Mouse (Mus musculus) layer of hippocampus, adult 8-10 months (tissue): ENCODE results near the gene Mark4. TPM values are rescaled to one million over a fixed set of nuclear protein-coding genes. Genes with fewer than 3 reads are reported as not detected.

ENCODE experiments used
- DNase-seq, 2 experiments: peaks; one replicate each; pipeline ENCODE4 v3.0.0; 2022; ENCODE audit warnings: low spot score in 2 of 2
- total RNA-seq, 4 experiments: library from RNA; stranded (reverse); gene quantifications; 2 replicates each; pipeline ENCODE4 v1.2.4; 2022

Gene Mark4
- total RNA-seq, 4 experiments from 2014 or later: 87.6 to 103 (median 95.0) TPM

- no peak for DNase-seq
Observed at GRCm38 (mm10) chr7:19470308-19470707, 11.7 kb upstream of the Mark4 start.

DNA sequence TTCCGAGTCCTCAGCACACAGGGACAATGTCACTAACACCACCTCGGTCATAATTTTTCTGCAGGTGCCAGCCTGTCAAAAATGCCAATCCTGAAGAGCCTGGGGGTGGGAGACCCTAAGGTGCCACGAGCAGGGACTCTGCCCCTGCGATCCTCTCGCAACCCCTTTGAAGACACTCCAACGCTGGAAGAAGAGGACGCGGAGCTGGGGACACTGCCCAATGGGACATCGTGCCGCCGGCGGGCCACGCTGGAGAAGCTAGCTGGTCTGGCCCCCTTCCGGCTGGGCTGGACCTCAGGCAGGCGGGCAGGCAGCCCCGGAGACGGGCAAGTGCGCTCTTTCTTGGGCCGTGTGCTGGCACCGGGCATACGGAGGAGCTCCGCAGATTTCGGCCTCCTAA lies 10.8 kb upstream of the Mark4 start:
- DNase-seq: no peak

DNA sequence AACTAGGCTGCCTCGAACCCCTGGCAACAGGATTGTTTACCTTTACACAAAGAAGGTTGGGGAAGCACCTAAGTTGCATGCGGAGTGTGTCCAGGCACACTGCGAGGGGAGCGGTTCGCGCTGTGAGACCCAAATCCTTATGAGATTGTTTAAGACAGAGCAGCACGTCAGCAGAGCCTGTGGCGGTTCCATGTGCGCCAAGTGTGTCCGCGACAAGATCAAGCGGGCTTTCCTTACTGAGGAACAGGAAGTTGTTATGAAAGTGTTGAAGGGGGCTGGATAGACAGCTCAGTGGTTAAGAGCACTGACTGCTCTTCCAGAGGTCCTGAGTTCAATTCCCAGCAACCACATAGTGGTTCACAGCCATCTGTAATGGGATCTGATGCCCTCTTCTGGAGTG lies 9.7 kb upstream of the Mark4 start:
- no peak for DNase-seq

DNA sequence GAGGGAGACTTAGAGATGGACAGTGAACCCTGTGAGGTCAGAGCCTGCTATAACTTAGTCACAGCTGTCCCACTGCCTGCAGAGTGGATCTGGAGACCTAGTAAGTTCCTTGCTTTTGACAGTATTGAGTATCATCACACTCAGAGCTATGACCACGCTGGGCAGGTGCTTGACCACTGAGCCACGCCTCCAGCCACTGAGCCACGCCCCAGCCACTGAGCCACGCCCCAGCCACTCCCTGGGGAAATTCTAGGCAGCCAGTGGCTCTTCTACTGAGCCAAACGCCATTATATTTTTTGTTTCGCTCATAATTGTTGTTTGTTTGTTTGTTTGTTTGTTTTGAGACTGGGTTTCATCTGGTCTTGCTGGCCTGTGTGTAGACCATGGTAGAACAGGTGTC lies 9.0 kb upstream of the Mark4 start:
- no peak for DNase-seq

DNA sequence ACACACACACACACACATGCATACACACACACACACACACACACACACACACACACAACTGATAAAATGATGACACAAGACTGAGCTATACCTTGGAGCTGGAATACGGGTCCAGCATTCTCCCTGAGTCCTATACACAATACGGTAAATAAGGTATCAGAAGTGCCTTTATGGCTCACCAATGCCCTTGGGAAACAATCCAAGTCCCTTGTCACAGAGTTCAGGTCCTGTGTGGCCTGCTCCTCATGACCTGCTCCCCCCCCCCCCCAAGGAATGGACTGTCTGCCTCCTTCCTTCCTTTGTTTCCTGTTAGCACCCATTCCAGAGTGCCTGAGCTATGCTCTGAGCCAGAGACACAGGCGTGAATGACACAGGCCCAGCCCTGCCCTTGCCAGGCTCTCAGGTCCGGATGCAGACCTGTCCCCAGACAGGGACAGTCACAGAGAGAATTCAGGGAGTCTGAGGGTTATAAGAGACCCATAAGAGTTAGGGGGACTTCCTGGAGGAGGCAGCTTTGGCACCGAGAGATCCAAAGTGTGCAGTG lies 8.1 kb upstream of the Mark4 start:
- no peak for DNase-seq

DNA sequence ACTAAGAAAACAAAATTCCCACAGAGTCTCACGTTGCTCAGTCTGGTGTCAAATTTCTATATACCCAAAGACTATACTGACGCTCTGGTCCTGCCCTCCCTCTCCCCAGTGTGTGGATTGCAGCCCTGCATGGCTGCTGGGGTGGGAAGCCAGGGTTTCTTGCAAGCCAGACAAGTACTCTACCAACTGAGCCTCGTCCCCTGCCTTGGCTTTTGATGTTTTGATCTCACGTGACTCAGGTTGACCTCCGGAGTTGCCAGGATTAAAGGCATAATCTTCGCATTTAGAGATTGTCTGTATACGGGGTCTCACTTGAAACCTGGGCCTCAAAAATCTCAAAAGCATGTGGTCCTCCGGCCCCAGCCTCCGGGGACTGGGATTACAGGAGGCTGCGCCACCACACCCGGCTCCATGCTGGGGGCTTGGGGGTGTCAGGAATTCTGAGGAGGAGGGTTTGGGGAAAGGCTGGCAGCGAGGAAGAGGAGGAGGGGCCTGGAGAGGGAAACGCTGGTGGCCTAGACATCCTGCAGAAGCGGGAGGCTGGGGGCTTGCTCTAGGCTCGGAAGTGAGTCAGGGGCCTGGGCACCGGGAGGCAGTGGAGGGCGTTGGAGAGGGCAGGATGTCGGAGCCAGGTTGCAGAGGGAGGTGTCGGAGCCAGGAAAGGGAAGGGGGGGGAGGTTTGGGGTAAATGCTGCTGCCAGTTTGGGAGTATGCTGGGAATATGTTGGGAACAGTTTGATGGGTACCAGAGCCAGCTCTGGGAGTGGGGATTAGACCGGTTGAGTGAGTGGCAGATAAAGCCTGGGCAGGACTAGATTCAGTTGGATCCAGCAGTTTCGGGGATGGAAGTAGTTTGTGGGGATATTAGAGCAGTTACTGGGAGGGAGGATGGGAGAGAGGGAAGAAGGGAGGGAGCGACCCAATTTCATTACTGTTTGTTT lies 6.0 kb upstream of the Mark4 start:
- DNase-seq: no peak

DNA sequence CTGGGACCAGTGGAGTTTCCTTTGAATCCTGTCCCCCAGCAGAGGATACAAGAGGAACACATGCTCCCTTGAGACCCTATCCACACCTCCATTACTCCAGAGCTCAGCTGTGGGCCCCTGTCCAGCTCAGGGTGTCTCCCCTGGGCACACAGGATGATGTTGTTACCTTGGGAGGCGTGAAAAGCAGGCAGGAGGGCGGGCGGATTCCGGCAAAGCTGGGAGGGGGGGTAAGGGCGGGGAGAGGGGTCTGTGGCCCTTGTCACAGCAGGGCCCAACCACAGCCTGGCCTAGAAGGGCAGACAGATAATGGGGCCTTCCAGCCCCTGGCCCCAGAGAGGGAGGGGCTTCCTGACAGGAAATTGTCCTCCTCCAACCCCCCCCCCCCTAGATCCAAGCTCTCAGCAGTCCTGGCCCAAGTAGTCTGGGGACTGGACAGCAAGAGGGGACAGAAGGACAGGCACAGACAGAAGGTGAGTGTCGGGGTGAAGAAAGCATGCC lies 4.3 kb upstream of the Mark4 start, which contains the start of gene Exoc3l2:
TSS of gene Exoc3l2 (plus strand) at position 448 of the 498 bp plus-strand sequence.
- no peak for DNase-seq

DNA sequence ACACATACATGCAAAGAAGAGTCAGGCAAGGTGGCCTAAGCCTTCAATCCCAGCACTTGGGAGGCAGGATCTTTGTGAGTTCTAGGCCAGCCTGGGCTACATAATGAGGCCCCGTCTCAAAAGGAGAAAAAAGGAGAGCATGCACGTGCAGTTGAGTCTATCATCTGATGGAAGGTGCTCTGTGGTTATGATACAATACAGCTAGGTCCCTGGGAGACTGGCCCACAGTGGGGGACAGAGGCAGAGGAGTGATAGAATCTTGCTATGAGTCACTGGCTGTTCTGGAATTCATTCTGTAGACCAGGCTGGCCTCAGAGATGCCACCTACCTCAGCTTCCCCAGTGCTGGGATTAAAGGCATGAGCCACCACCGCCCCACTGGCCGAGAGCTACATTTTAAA lies 3.8 kb upstream of the Mark4 start:
- DNase-seq: no peak

DNA sequence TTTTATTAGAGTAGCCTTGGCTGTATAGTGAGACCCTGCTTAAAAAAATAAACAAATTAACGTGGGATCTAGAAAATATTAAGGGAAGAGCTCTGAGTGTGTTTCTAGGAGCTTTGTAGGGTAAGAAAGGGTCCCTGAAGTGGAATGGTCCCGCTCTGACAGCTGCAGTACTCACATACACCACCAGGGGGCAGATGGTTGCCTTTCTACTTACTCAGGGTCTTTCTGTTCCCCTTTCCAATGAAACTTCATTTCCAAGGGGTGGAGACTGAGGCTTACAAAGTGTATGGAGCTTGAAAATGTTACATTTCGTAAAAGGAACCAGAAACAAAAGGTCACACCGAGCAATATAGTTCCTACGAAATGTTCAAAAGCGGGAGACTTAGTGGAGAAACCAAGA lies 2.9 kb upstream of the Mark4 start:
- peak in 1 of 2 experiments; percentile 72 for DNase-seq

DNA sequence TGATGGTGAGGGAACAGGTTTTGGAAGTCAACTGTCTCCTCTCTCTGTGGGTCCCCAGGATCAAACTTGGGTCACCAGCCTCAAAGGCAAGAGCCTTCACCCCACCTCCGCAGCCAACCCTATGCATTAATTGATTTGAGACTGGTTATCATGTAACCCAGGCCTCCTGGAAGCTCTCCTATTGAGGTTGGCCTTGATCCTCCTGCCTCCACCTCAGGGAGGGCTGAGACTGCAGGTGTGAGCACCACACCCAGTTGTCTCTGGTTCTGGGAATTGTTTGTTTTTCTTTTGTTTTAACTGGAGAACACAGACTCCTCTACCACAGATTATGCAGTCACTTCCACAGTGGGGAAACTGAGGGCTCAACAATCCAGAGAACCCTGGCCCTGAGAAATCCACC lies 1.9 kb upstream of the Mark4 start:
- no peak for DNase-seq

DNA sequence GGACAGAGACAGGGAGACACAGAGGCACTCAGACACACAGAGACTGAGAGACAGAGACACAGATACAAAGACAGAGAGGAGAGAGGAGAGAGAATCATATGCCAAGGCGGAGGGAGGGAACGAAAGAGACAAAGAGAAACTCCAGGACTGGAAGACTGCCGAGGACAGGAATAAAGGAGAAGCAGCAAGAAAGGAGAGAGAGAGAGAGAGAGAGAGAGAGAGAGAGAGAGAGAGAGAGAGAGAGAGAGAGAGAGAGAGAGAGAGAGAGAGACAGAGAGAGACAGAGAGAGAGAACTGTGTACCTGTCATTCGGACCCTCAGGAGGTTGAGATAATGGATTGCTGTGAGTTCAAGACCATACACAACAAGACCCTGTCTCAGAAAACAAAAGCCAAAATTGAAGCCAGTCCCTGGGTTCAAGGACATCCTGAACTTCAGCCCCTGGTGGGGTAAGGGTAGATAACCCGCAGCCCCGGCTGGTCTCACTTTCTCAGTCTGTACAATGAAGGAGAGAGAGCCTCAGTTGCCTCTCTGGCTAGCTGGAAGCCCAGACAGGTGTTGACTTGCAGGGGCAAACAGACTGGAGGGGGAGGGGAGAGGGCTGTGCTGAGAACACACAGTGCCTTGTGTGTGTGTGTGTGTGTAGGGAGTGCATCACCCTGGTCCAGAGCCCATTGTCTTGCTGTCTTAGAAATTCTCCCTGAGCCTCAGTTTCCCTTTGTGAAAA lies 686 bp upstream of the Mark4 start:
- no peak for DNase-seq

- no peak for DNase-seq
Observed at GRCm38 (mm10) chr7:19458072-19458486, 542 bp downstream of the Mark4 start.

GRCm38 (mm10) chr7:19457414-19458071 lies 1.1 kb downstream of the Mark4 start:
- no peak for DNase-seq

- no peak for DNase-seq
Observed at GRCm38 (mm10) chr7:19456628-19457027, 2.0 kb downstream of the Mark4 start.

DNA sequence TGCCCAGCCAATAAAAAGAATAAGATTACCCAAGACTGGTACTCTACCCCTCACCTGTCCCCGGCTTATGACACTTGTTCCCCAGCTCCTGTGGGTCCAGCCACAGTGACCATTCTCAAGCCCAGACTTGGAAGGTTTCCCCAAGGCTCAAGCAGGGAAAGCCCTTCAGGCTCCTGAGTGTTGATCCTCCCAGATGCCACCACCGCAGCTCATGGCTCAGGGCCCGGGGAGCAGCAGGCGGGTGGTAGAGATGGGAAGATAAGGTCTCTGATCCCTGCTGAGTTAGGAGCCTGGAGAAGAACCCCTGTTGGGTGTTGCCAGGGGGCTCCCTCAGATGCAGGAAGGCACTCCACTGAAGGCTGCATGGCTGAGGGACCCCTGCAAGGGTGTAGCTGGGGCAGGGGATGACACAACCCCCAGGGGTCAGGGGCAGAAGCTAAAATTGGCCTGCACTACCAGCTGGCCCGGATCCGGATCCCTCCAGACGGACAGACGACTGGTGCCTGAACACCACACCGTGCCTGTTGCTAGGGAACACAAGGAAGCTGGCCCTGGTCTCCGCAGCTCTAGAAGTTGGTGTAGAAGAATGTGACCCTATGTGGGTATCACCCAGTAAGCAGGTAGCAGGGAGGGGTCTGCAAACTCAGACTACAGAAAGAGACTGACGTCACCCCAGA lies 2.7 kb downstream of the Mark4 start:
- DNase-seq: no peak

DNA sequence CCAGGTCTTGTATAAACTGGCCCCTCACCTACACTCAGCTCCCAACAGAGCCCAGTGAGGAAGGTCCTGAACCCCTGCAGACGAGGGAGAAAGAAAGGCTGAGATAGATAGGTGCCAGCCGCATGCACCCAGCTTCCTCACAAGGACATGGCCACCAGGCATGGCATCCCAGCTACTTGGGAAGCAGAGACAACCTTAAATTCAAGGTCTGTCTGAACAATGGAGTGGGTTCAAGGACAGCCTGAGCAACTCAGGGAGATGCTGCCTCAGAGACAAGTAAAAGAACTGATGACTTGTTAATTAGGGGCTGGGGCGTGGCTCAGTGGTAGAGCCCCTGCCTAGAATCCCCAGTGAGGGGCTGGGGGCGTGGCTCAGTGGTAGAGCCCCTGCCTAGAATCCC lies 3.4 kb downstream of the Mark4 start:
- DNase-seq: no peak

DNA sequence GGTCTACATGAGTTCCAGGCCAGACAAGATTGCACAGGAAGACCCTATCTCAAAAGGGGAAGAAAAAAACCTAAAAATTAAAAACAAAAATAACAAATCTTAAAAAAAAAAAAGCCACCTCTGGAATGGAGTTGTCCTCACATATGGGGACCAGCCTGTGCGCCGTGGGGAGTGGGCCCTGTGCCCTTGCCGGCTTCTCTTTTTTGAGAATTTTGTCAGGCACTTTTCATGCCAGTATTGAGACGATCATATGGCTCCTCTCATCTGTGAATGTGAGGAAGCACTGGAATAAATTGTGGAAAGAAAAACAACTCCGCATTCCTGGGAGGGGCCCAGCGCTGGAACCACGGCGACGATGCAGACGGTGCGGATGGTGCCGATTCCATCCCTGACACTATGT lies 9.5 kb downstream of the Mark4 start:
- DNase-seq: no peak

DNA sequence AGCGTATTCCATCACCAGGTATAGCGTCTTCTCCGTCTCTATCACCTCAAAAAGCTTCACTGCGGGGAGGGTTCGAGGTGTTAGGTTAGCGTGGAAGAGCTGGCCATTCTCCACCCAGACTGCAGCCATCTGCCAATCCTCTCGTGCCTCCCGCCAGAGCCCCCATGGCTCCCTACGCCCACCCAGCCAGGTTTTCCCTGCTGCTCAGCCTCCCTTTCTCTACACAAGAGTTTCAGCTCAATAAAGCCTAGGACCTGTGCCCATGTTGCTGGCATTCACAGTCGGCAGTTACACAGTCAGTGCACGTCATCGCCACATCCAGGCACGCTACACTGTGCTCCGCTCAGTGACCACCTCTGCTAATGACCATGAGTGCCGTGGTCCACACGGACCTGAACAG lies 10.9 kb downstream of the Mark4 start:
- DNase-seq: peak in 1 of 2 experiments; percentile 22

- DNase-seq: no peak
Observed at GRCm38 (mm10) chr7:19444801-19445200, 13.8 kb downstream of the Mark4 start.

DNA sequence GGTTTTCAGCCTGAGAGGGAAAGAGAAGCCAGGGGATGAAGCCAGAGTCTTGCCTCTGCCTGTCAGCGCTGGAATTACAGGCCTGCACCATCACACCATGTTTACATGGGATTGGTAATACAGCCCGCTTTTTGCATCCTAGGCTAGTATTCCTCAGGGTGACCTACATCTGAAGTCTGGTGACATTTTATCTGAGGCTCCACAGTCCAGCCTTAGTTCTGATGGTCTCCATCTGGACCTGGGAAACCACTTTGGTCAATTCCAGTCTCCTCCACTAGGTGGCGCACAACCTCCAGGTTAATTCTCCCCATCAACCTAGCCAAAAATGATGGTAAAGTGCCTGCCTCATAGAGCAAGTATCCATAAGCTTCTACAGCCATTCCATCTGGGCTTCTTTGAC lies 15.3 kb downstream of the Mark4 start:
- peak in 1 of 2 experiments; percentile 90 for DNase-seq
